Mouse (Mus musculus) neural tube, postnatal 0 days (tissue): Measurements from ENCODE around the gene Olfr1246. TPM values are rescaled to one million over a fixed set of nuclear protein-coding genes. Genes with fewer than 3 reads are reported as not detected.

ENCODE experiments used
- polyA plus RNA-seq: library from polyadenylated mRNA; unstranded; fragments of >200 nt; fragmentation: Nextera tagmentation; extraction: Ambion mirVana; gene quantifications from 2 replicates; pipeline ENCODE4 v1.2.1, GENCODE M21; 2015

The Olfr1246 gene
- polyA plus RNA-seq: not detected in 2 replicates

DNA sequence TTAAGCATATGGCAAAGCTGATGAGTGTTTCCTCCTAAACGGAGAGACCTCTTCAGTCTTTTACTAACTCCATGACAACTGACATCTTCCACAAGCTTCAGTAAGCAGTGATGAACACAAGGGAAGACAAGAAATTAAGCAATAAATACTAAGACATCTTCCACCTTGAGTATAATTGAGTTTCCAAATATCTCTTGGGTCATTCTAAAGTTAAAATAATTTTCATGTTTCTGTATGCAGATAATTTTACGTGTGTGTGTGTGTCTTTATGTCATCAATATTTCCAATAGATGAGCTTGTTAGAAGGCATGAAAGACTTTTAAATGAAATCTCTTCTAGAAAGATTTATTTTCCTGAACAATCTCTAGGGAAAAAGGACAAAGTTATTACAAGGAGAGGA lies at the start of gene Olfr1246:
Gene Olfr1246, minus strand, starts transcription at position 101 of the 400 bp plus-strand sequence.

DNA sequence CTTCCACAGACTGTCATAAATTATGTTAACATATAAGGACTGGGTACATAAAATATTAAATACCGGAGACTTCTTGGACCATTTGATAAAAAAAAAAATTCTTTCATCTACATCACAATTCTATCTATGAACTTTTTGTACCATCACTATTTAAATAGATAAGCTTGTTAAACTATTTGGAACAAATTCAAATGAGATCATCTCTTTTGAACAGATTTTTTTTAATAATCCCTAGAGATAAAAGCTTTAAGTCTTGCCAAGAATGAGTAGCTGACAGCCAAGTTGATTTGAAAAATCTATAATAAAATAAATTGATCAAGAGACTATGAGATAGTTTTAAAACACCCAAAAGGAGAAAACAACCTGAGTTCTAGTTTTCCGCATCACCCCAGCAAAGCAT lies 41.9 kb upstream of the Olfr1246 start, which contains the start of gene Olfr1249:
Gene Olfr1249, minus strand, starts transcription at position 101 of the 400 bp plus-strand sequence.

DNA sequence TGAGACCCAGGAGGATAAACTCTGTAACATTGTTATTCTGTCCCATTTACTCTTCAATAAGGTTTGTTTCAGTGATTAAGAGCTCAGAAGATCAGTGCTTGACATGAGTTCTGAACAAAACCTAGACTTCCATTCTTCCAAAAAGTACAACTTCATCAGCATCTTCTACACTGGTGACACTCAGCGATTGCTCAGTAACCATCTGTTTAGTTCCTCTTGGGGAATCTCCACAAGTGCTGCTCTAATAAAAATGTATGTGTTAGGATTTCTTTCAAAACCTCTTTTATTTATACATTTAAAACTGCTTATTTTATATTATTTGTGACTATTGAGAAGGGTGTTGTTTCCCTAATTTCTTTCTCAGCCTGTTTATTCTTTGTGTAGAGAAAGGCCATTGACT lies 25.2 kb upstream of the Olfr1246 start, which contains the start of gene Olfr1248:
Gene Olfr1248, minus strand, starts transcription at position 101 of the 400 bp plus-strand sequence.

DNA sequence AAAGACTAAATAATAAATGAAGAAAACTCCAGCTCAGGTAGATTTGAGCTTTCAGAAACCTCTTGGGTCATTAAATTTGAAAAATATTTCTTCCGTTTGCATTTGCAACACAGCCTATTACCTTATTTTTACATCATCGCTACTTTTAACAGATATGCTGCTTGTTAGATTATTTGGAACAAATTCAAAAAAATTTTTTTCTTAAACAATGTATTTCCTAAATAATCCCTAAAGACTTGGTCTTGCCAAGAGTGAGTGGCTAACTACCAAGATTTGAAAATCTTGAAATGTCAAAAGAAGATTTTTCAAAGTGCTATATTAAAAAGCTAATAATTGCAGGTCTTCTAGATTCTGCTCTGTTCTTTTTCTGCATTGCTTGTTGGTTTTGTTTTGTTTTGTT lies 21.1 kb upstream of the Olfr1246 start, which contains the start of gene Olfr1247:
Gene Olfr1247, minus strand, starts transcription at position 101 of the 400 bp plus-strand sequence.

DNA sequence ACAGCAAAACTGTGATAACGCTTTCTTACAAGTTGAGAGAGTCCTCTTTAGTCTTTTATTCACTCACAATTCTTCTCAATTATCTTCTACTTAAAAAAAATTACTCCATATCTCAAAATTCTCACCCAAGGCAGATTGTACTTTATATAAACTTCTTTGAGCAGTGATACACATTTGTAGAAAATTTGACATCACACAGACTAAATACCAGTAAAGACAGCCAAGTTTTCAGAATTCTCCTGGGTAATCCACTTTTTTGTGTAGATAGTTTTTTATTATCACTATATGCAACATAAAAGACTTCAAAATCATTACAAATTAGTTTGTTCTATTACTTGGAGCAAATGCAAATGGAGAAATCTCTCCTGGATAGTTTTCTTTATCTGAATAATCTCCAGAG lies 14.6 kb downstream of the Olfr1246 start, which contains the start of gene Olfr1245:
Gene Olfr1245, minus strand, starts transcription at position 101 of the 400 bp plus-strand sequence.

Other genes starting within 250 kb of the Olfr1246 start
- not detected in 2 replicates for gene Olfr1234, start 228.3 kb downstream of the Olfr1246 start, polyA plus RNA-seq
- gene Olfr1238, start 183.5 kb downstream of the Olfr1246 start, polyA plus RNA-seq: not detected in 2 replicates
- gene Olfr1239, start 172.8 kb downstream of the Olfr1246 start, polyA plus RNA-seq: not detected in 2 replicates
- gene Olfr1240, start 150.2 kb downstream of the Olfr1246 start, polyA plus RNA-seq: not detected in 2 replicates
- not detected in 2 replicates for gene Olfr1241, start 106.0 kb downstream of the Olfr1246 start, polyA plus RNA-seq
- gene Olfr1242, start 94.8 kb downstream of the Olfr1246 start, polyA plus RNA-seq: not detected in 2 replicates
- not detected in 2 replicates for gene Olfr1243, start 61.7 kb downstream of the Olfr1246 start, polyA plus RNA-seq
- not detected in 2 replicates for gene Olfr1245, start 14.7 kb downstream of the Olfr1246 start, polyA plus RNA-seq
- not detected in 2 replicates for gene Olfr1247, start 21.0 kb upstream of the Olfr1246 start, polyA plus RNA-seq
- not detected in 2 replicates for gene Olfr1248, start 25.1 kb upstream of the Olfr1246 start, polyA plus RNA-seq
- gene Olfr1249, start 41.8 kb upstream of the Olfr1246 start, polyA plus RNA-seq: not detected in 2 replicates
- gene Olfr1250, start 68.3 kb upstream of the Olfr1246 start, polyA plus RNA-seq: not detected in 2 replicates
- not detected in 2 replicates for gene Olfr1251, start 78.8 kb upstream of the Olfr1246 start, polyA plus RNA-seq
- not detected in 2 replicates for gene Olfr1252, start 131.9 kb upstream of the Olfr1246 start, polyA plus RNA-seq
- not detected in 2 replicates for gene Olfr1253, start 163.9 kb upstream of the Olfr1246 start, polyA plus RNA-seq
- gene Olfr1254, start 200.5 kb upstream of the Olfr1246 start, polyA plus RNA-seq: not detected in 2 replicates
- gene Olfr1255, start 218.9 kb upstream of the Olfr1246 start, polyA plus RNA-seq: not detected in 2 replicates
- not detected in 2 replicates for gene Olfr1256, start 248.4 kb upstream of the Olfr1246 start, polyA plus RNA-seq